Mouse (Mus musculus) heart, adult 2 months (tissue): ENCODE measurements around the gene H2-Q2. TPM values are rescaled to one million over a fixed set of nuclear protein-coding genes. Genes with fewer than 3 reads are reported as not detected.

Experiments used
- polyA plus RNA-seq: library from polyadenylated mRNA; depleted of rRNA; stranded (reverse); fragments of >200 nt; gene quantifications from 2 replicates; pipeline ENCODE4 v1.2.3, GENCODE M21; 2012; rRNA removed
- total RNA-seq, 2 experiments: library from RNA; stranded (reverse); gene quantifications; 2 replicates each; pipeline ENCODE4 v1.2.3; 2021

Gene H2-Q2
- total and polyA plus RNA-seq, 3 experiments, result 0.31 to 1.1 (median 1.1) TPM

Other genes starting within 250 kb of the H2-Q2 start
- not detected for gene Ly6g5c, start 234.0 kb upstream of the H2-Q2 start, total RNA-seq
- not detected in 2 replicates for gene Ly6g5c, start 234.0 kb upstream of the H2-Q2 start, polyA plus RNA-seq
- under 1 TPM in 1 of 2 experiments, not detected in 1; 0.36 TPM for gene Ly6g5b, start 226.8 kb upstream of the H2-Q2 start, total RNA-seq
- 0.23 and 0.35 TPM in 2 replicates for gene Ly6g5b, start 226.8 kb upstream of the H2-Q2 start, polyA plus RNA-seq
- gene Gpank1, start 220.8 kb upstream of the H2-Q2 start, total RNA-seq, result 1 to 10 TPM; 6.8 to 8.5 TPM
- 9.5 TPM in 2 replicates for gene Gpank1, start 220.8 kb upstream of the H2-Q2 start, polyA plus RNA-seq
- 100 to 1,000 TPM; 149 to 170 TPM for gene Csnk2b, start 220.2 kb upstream of the H2-Q2 start, total RNA-seq
- 297 and 301 TPM in 2 replicates for gene Csnk2b, start 220.2 kb upstream of the H2-Q2 start, polyA plus RNA-seq
- 10 to 100 TPM; 30.2 to 31.3 TPM for gene D17H6S53E, start 215.9 kb upstream of the H2-Q2 start, total RNA-seq
- 7.7 and 11.8 TPM in 2 replicates for gene D17H6S53E, start 215.9 kb upstream of the H2-Q2 start, polyA plus RNA-seq
- not detected for gene Apom, start 210.2 kb upstream of the H2-Q2 start, total RNA-seq
- not detected in 2 replicates for gene Apom, start 210.2 kb upstream of the H2-Q2 start, polyA plus RNA-seq
- 100 to 1,000 TPM; 216 to 252 TPM for gene Bag6, start 207.1 kb upstream of the H2-Q2 start, total RNA-seq
- 140 and 150 TPM in 2 replicates for gene Bag6, start 207.1 kb upstream of the H2-Q2 start, polyA plus RNA-seq
- 100 to 1,000 TPM; 132 to 139 TPM for gene Prrc2a, start 177.3 kb upstream of the H2-Q2 start, total RNA-seq
- gene Prrc2a, start 177.3 kb upstream of the H2-Q2 start, polyA plus RNA-seq, result 183 and 197 TPM in 2 replicates
- gene Aif1, start 166.2 kb upstream of the H2-Q2 start, total RNA-seq, result 1 to 10 TPM; 2.9 to 3.9 TPM
- gene Aif1, start 166.2 kb upstream of the H2-Q2 start, polyA plus RNA-seq, result 1.5 and 2.0 TPM in 2 replicates
- 1 to 10 TPM; 4.1 to 4.5 TPM for gene Lst1, start 153.8 kb upstream of the H2-Q2 start, total RNA-seq
- gene Lst1, start 153.8 kb upstream of the H2-Q2 start, polyA plus RNA-seq, result 7.2 and 11.3 TPM in 2 replicates
- 1 to 10 TPM; 1.3 TPM for gene Ltb, start 147.8 kb upstream of the H2-Q2 start, total RNA-seq
- gene Ltb, start 147.8 kb upstream of the H2-Q2 start, polyA plus RNA-seq, result 2.0 and 5.2 TPM in 2 replicates
- gene Tnf, start 140.2 kb upstream of the H2-Q2 start, total RNA-seq, result under 1 TPM in 1 of 2 experiments, not detected in 1; 0.34 TPM
- gene Tnf, start 140.2 kb upstream of the H2-Q2 start, polyA plus RNA-seq, result 0.38 and 0.80 TPM in 2 replicates
- under 1 TPM in 1 of 2 experiments, not detected in 1; 0.23 TPM for gene Lta, start 136.9 kb upstream of the H2-Q2 start, total RNA-seq
- 0.12 TPM in 1 of 2 replicates, not detected in the other for gene Lta, start 136.9 kb upstream of the H2-Q2 start, polyA plus RNA-seq
- gene Gm16181, start 121.4 kb upstream of the H2-Q2 start, total RNA-seq, result not detected
- gene Gm16181, start 121.4 kb upstream of the H2-Q2 start, polyA plus RNA-seq, result 2.1 and 3.2 TPM in 2 replicates
- 1 to 10 TPM; 3.0 to 3.2 TPM for gene Atp6v1g2, start 108.6 kb upstream of the H2-Q2 start, total RNA-seq
- gene Atp6v1g2, start 108.6 kb upstream of the H2-Q2 start, polyA plus RNA-seq, result 6.4 and 10.1 TPM in 2 replicates
- 1 to 10 TPM; 6.5 to 8.2 TPM for gene Nfkbil1, start 106.5 kb upstream of the H2-Q2 start, total RNA-seq
- gene Nfkbil1, start 106.5 kb upstream of the H2-Q2 start, polyA plus RNA-seq, result 3.9 and 5.0 TPM in 2 replicates
- 10 to 100 TPM; 82.3 to 83.4 TPM for gene Ddx39b, start 100.5 kb upstream of the H2-Q2 start, total RNA-seq
- gene Ddx39b, start 100.5 kb upstream of the H2-Q2 start, polyA plus RNA-seq, result 148 and 178 TPM in 2 replicates
- 100 to 1,000 TPM; 105 to 131 TPM for gene H2-D1, start 79.5 kb upstream of the H2-Q2 start, total RNA-seq
- 222 and 286 TPM in 2 replicates for gene H2-D1, start 79.5 kb upstream of the H2-Q2 start, polyA plus RNA-seq
- gene H2-Q1, start 21.8 kb upstream of the H2-Q2 start, total RNA-seq, result 1 to 10 TPM; 1.5 TPM
- gene H2-Q1, start 21.8 kb upstream of the H2-Q2 start, polyA plus RNA-seq, result not detected in 2 replicates
- gene H2-Q4, start 37.4 kb downstream of the H2-Q2 start, total RNA-seq, result 10 to 100 TPM; 12.2 to 18.8 TPM
- gene H2-Q4, start 37.4 kb downstream of the H2-Q2 start, polyA plus RNA-seq, result 35.0 and 48.6 TPM in 2 replicates
- gene H2-Q6, start 82.6 kb downstream of the H2-Q2 start, total RNA-seq, result 1 to 10 TPM; 1.2 to 3.7 TPM
- 21.4 and 40.3 TPM in 2 replicates for gene H2-Q6, start 82.6 kb downstream of the H2-Q2 start, polyA plus RNA-seq
- gene H2-Q7, start 96.9 kb downstream of the H2-Q2 start, total RNA-seq, result 1 to 10 TPM; 1.1 to 1.9 TPM
- gene H2-Q7, start 96.9 kb downstream of the H2-Q2 start, polyA plus RNA-seq, result 33.2 and 78.2 TPM in 2 replicates
- under 1 TPM; 0.34 to 0.37 TPM for gene H2-Q10, start 127.8 kb downstream of the H2-Q2 start, total RNA-seq
- 4.2 and 7.0 TPM in 2 replicates for gene H2-Q10, start 127.8 kb downstream of the H2-Q2 start, polyA plus RNA-seq
- not detected for gene Pou5f1, start 163.8 kb downstream of the H2-Q2 start, total RNA-seq
- gene Pou5f1, start 163.8 kb downstream of the H2-Q2 start, polyA plus RNA-seq, result not detected in 2 replicates
- 1 to 10 TPM; 2.0 to 2.4 TPM for gene Tcf19, start 174.6 kb downstream of the H2-Q2 start, total RNA-seq
- gene Tcf19, start 174.6 kb downstream of the H2-Q2 start, polyA plus RNA-seq, result 3.0 and 3.5 TPM in 2 replicates
- gene Cchcr1, start 174.9 kb downstream of the H2-Q2 start, total RNA-seq, result 1 to 10 TPM; 1.9 to 2.2 TPM
- 3.7 and 3.8 TPM in 2 replicates for gene Cchcr1, start 174.9 kb downstream of the H2-Q2 start, polyA plus RNA-seq
- not detected for gene Psors1c2, start 191.0 kb downstream of the H2-Q2 start, total RNA-seq
- gene Psors1c2, start 191.0 kb downstream of the H2-Q2 start, polyA plus RNA-seq, result not detected in 2 replicates
- under 1 TPM; 0.27 to 0.29 TPM for gene Cdsn, start 209.9 kb downstream of the H2-Q2 start, total RNA-seq
- gene Cdsn, start 209.9 kb downstream of the H2-Q2 start, polyA plus RNA-seq, result 0.94 and 1.1 TPM in 2 replicates
- gene 2300002M23Rik, start 225.2 kb downstream of the H2-Q2 start, total RNA-seq, result not detected
- not detected in 2 replicates for gene 2300002M23Rik, start 225.2 kb downstream of the H2-Q2 start, polyA plus RNA-seq